Mouse (Mus musculus) urinary bladder, postnatal 10 days (tissue): Measurements from ENCODE around the gene Ntng1.

Experiments
- DNase-seq: peaks from one replicate; pipeline ENCODE4 v3.0.0; 2022; ENCODE audit warnings: low spot score

The Ntng1 gene

DNA sequence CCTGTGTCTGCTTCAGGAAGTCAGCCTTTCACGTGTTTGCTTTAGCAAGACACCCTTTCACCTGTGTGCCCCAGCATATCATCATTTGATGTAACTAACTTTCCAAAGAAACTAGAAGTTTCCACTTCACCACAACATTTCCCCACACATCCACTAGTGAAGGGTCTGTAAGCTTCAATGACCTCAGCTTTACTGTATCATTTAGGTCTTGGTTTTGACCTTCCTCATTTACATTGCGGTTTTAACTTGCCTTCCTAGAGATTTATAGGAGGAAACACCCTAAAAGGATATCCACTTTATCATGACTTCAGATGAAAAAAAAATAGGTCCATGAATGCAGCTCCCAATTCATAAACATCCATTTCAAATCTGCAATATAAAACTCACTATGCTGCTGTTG lies 89.7 kb downstream of the Ntng1 start:
- DNase-seq: no peak

DNA sequence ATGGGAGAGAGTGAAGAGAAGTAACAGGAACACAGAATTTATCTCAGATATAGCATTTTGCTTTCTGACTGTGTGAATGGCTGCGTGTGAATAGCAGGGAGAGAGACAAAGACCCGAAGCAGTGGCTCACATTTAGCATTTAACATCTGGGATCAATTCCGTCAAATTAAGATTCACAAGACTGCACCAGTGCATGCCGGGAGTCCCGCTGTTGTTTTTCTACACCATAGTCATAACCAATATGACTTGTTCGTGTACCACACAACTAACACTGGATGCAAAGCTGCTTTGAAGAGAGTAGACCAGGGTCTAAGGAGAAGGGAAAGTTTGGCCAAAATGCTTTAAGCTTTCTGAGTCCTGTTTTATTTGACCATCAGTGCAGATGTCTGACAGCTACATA lies 95.7 kb downstream of the Ntng1 start:
- no peak for DNase-seq

DNA sequence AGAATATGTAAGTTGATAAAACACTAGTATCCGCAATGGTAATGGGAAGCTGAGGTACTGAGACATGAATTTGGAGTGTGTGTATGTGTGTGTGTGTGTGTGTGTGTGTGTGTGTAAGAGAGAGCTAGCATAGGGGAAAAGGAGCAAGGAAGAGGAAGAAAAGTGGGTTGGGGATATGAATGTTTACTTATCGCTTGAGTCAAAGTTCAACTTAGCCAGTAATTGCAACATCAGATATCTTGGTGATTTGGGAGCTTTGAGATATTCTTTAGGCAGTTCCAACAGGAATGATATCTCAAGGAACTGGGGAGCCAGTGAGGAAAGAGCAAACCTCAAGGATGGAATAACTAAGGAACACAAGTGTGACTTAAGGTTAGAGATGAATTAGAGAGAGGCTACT lies 97.1 kb downstream of the Ntng1 start:
- DNase-seq: no peak

DNA sequence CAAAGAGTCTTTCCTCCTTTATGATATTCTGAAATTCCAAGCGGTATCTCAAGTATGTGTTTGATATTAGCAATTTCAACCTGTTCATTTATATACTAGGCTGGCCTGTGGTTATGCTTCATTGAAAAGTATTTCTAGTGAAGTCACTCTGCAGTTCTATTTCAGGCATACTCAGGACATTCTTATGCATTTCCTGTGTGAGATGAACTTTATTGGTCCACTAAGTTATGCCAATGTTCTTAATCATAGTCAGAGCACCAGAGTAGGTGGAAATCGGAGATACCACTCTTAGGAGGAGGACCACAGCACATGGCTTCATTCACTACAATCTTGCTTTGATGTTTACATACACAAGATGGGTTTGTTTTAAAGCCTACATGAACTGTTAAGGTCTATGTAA lies 99.6 kb downstream of the Ntng1 start:
- no peak for DNase-seq

DNA sequence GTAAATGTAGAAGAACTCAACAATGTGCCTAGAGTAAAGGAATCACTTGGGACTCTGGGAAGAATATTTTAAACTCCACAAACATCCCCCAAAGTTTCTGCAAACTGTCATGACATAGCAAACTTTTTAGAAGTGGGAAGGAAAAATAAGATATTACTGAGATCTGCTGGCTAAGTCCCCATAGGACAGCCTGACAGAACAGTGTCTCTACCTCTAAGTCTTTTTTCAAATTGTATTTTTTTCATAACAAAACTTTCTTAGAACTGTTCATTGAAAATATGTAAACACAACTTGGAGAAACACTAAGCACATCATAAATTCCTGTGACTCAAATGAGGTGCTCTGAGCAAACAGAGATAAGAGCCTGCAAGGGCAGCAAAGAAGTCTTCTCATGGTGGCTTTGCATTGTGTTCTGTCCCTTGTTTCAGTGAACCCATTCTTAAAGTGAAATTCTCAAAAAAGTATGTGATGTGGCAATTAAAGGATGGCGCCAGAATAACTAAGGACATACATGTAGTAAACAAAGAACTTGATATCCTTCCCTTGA lies 100.1 kb downstream of the Ntng1 start:
- DNase-seq: no peak

DNA sequence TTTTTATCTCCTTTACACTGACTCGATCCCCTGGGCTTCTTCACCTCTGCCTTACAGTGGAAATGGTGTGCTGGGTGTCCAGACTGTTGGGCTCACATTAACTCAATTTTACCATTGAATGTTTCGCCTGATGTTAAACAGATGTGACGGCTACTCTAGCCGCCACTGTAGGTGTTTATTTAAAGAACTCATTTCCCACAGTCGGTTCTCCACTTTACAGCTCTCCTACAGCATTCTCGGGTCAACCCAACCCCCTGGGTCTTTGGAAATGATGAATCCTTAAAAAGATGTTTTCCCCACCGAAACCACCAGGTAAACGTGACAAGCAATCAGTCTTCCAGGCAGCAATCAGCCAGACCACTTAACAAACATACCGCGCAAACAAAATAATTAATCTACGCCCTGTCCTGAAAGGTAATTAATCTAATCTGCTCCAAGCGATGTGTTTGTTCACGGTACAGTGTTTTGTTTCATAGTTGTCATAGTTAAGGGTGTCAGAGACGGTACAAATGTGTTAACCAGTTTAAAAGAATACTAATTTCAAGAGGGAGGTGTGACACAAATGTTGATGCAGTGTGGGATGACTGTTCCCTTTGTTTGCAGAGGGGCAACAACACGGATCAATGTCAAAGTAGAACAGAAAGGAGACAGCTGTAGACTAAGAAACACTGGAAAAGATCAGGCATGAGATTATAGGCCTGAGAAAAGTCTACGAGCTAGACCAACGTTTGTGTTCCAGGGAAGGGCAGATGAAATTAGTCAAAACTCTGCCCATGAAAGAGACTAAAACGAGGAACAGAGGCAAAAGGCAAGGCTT lies 120.8 kb downstream of the Ntng1 start:
- no peak for DNase-seq

DNA sequence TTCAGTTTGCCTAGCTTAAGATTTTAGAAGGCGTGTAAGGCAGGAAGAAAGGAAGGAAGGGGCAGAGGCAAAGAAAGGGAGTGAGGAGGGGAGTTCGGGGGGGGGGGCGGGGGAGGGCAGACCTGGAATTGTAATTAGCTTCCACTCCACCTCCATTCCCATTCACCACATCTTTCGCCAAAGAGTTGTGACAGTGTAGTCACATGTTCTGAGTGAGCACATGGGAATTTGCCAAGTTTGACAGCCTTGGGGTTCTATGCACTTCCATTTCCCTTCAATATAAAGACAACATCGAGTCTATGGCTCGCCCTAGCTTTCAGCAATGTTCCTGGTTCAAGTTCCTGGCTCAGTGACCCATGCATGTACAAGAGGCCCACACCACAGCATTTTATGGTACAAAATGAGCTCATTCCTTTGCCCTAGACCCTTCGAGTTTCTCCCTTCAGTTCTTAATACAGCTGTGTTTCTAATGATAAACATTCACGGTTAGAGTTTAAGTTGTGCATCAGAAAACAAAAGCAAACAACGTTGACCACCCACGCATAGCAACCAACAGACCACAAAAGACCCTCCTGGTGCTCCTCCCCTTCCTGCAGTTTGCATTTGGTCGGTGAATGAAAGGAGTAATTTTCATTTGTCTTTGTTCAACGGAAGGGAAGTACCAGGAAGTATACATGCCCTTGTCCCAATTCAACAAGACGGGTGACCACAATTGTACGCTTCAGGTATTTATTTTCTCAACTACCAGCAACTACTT lies 132.8 kb downstream of the Ntng1 start:
- no peak for DNase-seq

DNA sequence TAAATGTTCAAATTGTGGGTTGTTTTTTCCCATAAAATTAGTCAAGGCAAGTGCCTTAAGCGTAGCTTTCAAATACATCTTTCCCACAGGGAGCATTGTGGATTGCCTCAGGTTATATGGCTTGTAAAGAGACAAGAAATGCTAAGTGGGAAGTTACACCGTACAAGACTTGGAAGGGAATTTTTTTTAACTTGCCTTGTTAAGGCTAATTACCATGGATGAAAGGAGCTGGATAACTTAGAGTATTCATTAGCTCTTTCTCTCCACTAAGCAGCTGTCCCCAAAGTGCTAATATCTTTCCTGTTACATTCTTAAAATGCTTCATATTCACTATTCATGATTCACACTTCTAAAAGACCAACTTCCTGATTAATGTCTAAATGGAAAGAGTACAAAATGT lies 133.4 kb downstream of the Ntng1 start:
- no peak for DNase-seq

DNA sequence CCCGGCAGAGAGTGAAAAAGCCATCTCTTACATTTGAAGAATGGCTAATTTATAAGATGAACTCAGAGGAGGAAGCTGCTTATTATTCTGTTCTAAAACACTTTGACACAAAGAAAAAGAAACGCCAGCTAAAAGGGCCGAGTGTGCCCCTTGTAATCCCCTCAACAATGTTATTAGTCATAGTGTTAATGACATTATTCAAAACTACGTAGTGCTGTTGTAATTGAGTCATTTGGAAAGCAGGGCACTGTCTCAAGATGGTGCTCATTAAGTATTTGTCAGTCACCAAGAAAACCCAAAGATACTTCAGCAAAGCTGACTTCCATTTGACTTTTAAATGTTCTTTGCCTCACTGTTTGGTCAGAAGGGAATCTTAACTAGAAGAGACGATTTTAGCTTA lies 143.5 kb downstream of the Ntng1 start:
- no peak for DNase-seq

DNA sequence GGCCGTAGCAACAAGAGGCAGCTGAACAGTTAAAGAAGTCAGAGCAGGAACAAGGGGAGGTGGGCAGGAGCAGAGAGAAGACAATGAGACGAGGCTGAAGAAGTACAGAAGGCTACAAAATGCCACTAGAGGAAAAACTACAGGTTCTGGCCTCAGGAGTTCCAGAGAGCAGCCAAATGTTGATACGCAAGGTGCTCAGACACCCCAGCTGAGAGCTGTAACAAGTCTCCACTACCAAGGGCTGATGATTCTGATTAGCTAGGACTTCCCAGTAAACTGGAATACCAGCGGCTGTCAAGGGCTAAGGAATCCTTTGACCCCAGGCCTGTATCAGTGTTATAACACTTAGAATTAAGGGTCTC lies 148.2 kb downstream of the Ntng1 start:
- no peak for DNase-seq

DNA sequence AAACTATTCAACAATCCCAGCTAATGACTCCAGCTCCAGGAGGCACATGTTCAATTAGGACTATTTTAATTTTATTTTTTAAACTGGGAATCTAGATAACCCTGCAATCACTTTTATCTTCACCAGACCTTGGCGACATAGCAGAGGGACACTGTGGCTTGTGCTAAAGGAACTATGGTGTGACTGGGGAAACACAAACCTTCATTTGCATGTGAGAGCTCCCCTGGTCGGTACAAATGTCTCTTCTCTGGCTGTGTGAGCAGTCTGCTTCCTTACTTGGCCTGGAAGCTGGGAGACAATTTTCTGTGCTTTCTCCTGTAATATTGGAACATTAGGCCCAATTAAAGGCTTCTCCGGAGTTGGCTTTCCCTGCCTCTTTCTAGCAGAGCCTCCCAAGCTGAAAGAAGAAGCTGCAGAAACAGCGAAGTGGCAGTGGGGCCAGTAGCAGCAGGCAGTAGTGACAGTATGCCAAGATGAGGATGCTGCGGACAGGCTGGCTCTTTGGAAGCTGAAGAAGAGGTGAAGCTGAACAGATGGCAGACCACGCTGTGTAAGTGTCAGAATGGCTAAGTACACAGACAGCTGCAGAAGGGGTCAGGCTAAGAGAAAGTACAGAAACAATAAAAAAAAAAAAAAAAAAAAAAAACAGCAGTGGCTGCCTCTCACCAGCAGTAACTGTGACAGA lies 148.7 kb downstream of the Ntng1 start:
- DNase-seq: no peak

DNA sequence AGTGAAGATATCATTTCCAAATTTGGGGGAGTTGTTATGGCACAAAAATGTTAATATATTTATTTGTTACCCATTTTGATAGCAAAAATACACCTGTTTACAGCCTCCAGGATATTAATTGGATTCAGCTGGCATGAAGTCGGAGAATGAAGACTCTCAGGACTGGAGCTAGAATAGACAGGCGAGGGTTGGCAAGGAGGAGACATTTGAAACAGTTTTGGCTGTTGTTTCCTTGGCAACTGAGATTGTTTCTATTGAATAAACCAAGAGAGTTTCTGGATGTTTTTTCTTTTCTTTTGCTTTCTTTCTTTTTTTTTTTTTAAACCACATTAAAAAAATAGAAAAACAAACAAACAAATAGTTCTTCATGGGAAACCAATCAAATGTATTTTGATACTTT lies 159.7 kb downstream of the Ntng1 start:
- DNase-seq: no peak

DNA sequence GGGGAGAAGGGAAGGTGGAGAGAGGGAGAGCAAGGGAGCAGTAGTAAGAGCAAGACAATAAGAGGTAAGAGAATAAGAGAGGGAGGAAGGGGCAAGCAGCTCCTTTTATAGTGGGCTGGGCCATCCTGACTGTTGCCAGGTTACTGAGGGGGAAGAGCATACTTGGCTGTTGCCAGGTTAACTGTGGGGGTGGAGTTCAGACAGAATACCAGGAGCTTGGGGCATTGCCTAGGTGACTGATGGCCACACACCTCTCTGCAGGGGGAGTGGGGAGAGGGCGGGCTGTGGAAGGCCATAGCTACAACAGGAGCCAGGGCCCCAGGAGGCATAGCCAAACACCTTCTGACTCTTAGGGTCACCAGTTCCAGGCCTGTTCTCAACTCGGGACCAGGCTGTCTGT lies 166.2 kb downstream of the Ntng1 start:
- DNase-seq: no peak

DNA sequence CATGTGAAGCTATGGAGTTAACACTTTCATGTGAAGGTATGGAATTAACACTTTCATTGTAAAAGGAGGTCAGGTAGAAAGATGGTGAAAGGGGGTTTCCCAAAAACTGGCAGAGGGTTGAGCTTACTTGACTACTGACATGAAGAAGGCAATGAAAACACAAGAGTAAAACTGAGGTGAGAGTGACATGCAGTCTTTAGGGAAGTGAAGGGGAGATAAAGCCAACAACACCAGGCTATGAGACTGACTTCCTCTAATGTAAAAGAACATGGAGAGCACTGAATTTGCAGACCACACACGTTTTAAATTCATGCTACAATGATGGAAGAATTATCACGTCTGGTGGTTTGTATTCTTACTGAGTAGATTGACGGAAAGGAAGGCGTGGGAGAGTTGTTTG lies 168.7 kb downstream of the Ntng1 start:
- DNase-seq: no peak

DNA sequence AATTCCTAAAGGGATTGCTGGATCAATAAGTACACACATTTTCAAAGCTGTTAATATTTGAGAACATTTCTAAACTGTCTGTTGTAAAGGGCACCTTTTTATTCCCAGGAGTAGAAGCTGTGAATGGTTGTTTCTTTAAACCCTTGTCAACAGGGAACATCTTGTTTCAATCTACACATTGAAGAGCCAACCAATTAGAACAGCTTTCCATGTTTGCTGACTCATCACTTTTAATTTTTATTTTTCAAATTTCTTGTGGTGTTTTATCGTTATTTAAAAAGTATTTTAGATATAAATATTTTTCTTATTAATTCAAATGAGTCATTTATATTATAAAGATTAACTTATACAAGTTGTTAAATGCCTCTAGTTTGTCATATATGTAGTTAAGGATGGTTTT lies 172.3 kb downstream of the Ntng1 start:
- DNase-seq: no peak

DNA sequence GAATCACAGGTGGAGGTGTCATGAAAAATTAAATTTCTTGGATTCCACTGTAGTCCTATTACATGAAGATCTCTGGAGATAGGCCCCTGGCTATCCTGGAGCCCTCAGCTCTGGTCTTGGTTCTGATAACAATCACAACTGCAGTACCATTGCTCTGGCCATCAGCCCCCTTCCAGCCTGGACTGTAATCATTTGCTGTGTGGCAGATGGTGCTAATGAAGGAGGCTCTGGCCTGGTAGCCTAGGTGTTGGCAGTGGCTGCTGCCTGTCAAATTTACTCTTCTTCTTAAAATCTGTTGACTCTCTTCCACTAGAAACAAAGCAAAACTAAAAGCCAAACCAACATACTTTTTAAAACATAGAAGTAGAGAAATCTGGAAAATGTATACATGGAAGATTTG lies 173.6 kb downstream of the Ntng1 start:
- DNase-seq: no peak

DNA sequence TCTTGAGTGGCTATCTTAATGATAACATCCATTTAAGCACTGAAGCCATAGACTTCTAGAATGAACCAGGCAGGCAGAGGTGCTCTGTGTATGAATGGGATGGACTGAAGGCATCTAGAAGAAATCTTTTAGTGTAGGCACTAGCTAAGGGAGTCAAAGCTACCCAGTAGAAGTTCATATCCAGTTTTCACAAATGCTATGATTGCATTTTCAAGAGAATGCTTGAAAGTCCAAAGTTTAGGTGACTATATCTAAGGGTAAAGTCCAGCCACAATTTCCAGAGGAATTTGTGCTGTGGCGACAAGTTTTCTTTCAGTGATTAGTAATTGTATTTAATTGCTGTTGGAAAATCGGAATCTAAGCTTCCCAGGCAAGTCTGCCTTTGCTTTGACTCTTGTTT lies 181.2 kb downstream of the Ntng1 start:
- DNase-seq: no peak

DNA sequence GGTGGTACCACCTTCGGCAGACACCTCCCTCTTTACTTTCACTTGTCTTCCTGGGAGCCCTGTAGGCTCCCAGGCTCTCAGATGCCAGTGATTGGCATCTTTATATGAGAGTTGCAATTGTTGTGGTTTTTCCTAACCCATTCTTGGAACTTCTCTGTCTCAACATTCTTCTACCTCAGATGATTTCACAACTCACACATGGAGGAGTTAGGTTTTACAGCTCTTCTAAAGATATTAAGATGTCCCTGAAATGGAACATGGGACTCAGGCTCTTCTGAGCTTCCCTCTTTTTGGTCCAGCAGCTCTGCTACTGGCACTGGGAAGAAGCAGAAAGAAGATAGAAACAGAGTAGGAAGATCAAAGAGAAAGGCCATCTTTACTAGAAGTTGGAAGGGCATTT lies 200.9 kb downstream of the Ntng1 start:
- DNase-seq: no peak

DNA sequence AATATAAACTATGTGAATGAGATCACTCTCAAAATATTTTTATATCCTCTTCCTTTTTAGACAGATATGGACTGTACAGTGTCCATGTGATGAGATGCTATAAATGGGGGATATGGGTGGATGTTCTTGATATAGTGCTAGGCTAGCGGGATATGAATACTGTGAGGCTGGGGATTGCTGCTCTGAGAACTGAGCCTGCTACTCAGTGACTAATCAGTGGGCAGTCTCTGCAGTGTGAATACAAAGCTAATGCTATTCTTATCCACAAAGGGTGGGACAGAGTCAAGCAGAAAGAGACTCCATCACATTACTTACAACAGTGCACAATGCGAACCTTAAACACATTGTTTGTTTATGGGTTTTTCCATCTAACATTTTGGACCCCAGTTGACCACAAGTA lies 206.2 kb downstream of the Ntng1 start:
- DNase-seq: no peak

DNA sequence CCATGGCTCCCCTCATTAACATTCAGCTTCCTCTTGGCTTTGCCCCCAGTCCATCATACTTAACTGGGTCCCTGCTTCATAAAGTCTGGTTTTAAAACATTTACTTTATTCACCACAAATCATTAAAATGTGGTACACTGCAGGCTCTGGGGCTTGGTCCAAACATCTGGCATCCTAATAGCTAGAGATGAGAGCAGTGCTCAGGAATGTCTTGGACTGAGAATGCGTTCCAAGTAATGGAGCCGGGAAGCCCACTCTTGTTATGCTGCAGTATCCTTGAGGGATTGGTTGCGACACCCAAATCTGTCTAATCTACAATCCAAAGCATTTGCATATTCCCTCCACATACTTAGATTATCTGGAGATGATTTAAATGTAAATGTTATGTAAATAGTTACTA lies 207.5 kb downstream of the Ntng1 start:
- no peak for DNase-seq

DNA sequence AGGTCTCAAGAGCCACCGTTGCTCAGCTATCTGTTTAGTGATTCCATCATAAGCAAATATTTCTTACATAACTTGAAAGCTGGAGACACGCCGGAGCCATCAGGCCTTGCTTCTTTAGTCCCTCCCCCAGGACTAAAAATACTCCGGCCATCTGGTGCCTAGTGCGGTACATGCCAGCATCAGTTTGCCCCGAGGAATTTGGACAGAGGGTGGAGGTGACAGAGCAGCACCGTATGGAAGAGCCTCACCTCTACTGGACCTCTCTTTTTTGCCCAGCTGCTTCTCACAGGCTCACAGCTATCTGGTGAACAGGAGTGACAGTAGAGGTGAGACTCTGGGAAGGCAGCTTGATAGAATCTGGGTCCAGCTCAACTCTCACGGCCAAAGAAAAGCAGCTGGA lies 211.6 kb downstream of the Ntng1 start:
- DNase-seq: no peak

DNA sequence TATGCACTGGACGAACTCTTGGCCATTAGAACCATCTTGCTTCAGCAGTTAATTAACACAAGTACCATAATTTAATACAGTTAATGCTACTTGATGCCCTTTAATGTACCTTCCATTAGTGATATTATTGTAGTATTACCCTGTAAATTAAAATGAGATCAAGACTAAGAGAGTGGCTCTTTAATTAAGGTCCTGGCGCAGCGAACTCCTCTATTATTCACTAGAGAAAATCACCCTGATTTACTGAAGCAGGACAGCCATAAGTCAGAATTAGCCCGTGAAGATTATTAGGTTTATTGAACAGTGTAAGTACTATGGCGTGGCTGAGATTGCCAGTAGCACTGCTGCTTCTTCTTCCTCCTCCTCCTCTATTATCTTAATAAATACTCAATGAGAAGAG lies 212.8 kb downstream of the Ntng1 start:
- no peak for DNase-seq

DNA sequence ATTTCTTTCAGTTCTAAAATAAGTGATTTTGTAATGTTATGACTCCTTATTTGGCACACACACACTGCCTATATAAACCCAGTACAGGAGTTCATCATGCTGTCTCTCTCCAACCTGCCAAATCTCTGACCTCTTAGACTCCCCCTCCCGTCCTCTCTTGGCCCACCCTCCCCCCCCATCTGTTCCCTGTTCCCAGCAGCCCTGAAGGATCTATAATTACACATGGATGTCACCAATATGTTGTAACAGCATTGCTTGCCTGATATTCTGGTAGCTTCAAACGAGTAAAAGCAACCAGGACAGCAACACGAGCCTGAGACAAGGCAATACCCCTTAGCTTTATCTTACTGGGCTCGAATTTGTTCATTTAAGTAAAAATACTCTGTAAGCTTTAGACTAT lies 220.0 kb downstream of the Ntng1 start:
- no peak for DNase-seq
